Mouse (Mus musculus) kidney, embryonic 15.5 days (tissue): ENCODE results near the gene E4f1. TPM values are rescaled to one million over a fixed set of nuclear protein-coding genes. Genes with fewer than 3 reads are reported as not detected.

Experiments
- ATAC-seq: fragments of 200-750 bp; cut with Nextera tagmentation; replicated peaks from 2 replicates; pipeline ENCODE4 v1.8.0; 2017; ENCODE audit warnings: moderate TSS enrichment; ENCODE audit not compliant: low FRiP score
- H3K27ac ChIP-seq: fragments of 300-500 bp; sonication (generic); 2 replicates; pipeline ENCODE4 v1.5.1; 2015; ENCODE audit warnings: mild to moderate bottlenecking, inconsistent platforms
- H3K27me3 ChIP-seq: fragments of 300-500 bp; sonication (generic); 2 replicates; pipeline ENCODE4 v1.6.1; 2015; ENCODE audit warnings: inconsistent platforms
- H3K36me3 ChIP-seq: fragments of 300-500 bp; sonication (generic); 2 replicates; pipeline ENCODE4 v1.6.1; 2015; ENCODE audit warnings: inconsistent platforms
- H3K4me1 ChIP-seq: fragments of 300-500 bp; sonication (generic); 2 replicates; pipeline ENCODE4 v1.6.1; 2015; ENCODE audit warnings: inconsistent platforms
- H3K4me2 ChIP-seq: fragments of 300-500 bp; sonication (generic); 2 replicates; pipeline ENCODE4 v1.6.1; 2015; ENCODE audit warnings: moderate library complexity, mild to moderate bottlenecking, inconsistent platforms
- H3K4me3 ChIP-seq: fragments of 300-500 bp; sonication (generic); replicated peaks from 2 replicates; pipeline ENCODE4 v1.5.1; 2015; ENCODE audit warnings: mild to moderate bottlenecking, inconsistent platforms
- H3K9ac ChIP-seq: fragments of 300-500 bp; sonication (generic); 2 replicates; pipeline ENCODE4 v1.6.1; 2015; ENCODE audit warnings: mild to moderate bottlenecking, inconsistent platforms
- H3K9me3 ChIP-seq: fragments of 300-500 bp; sonication (generic); replicated peaks from 2 replicates; pipeline ENCODE4 v1.6.1; 2016; ENCODE audit warnings: inconsistent platforms
- WGBS: fragments of 180-500 bp; shearing (Covaris S2); methylation state at CpG from one replicate; pipeline ENCODE4 v1.1.7; 2015; ENCODE audit warnings: mixed read lengths; 5-methylcytosine and 5-hydroxymethylcytosine counted together
- polyA plus RNA-seq: library from polyadenylated mRNA; unstranded; fragments of >200 nt; fragmentation: Nextera tagmentation; extraction: Ambion mirVana; gene quantifications from 2 replicates; pipeline ENCODE4 v1.2.1, GENCODE M21; 2015

Gene E4f1
- polyA plus RNA-seq, 1 experiment from 2014 or later = 36.7 TPM

GRCm38 (mm10) chr17:24424489-24424888, 45.6 kb downstream of the E4f1 start:
- peaks cover 25% of the 10 kb centered on the region for H3K4me1 ChIP-seq

GRCm38 (mm10) chr17:24423114-24423513, 47.0 kb downstream of the E4f1 start:
- no peaks in the 10 kb centered on the region for H3K9me3 ChIP-seq
- ATAC-seq = no peak
- no peak overlapping the region for H3K27ac ChIP-seq
- H3K27me3 ChIP-seq = no peaks in the 10 kb centered on the region
- H3K4me3 ChIP-seq = no peak overlapping the region
- WGBS = 92% methylated on average over 4 of the region's 4 CpGs
- no peak overlapping the region for H3K4me2 ChIP-seq
- H3K9ac ChIP-seq = no peak overlapping the region
- peaks cover 15% of the 10 kb centered on the region for H3K4me1 ChIP-seq
- peaks cover 75% of the 10 kb centered on the region for H3K36me3 ChIP-seq

More at GRCm38 (mm10) chr17:24424489-24424888, 45.6 kb downstream of the E4f1 start:
- no peak overlapping the region for H3K4me3 ChIP-seq
- H3K4me2 ChIP-seq = no peak overlapping the region
- no peaks in the 10 kb centered on the region for H3K9me3 ChIP-seq
- WGBS = 93% methylated on average over 5 of the region's 5 CpGs
- no peak overlapping the region for H3K27ac ChIP-seq
- H3K9ac ChIP-seq = no peak overlapping the region
- no peaks in the 10 kb centered on the region for H3K27me3 ChIP-seq
- H3K36me3 ChIP-seq = peaks cover 61% of the 10 kb centered on the region
- ATAC-seq = no peak

GRCm38 (mm10) chr17:24416051-24416652, 54.0 kb downstream of the E4f1 start:
- peak overlapping the region; percentile 63 for H3K4me3 ChIP-seq
- H3K9me3 ChIP-seq = no peaks in the 10 kb centered on the region
- H3K4me1 ChIP-seq = peaks cover 36% of the 10 kb centered on the region
- no peak for ATAC-seq
- H3K27me3 ChIP-seq = no peaks in the 10 kb centered on the region
- H3K9ac ChIP-seq = peak overlapping the region; percentile 75
- 76% methylated on average over 3 of the region's 3 CpGs for WGBS
- H3K36me3 ChIP-seq = peaks cover 61% of the 10 kb centered on the region
- H3K4me2 ChIP-seq = peak overlapping the region; percentile 84
- no peak overlapping the region for H3K27ac ChIP-seq

- no peaks in the 10 kb centered on the region for H3K27me3 ChIP-seq
- peak overlapping the region; percentile 84 for H3K4me2 ChIP-seq
- peaks cover 36% of the 10 kb centered on the region for H3K4me1 ChIP-seq
- ATAC-seq = peak; percentile 7; the same call in 1 of the 2 replicates
- peak overlapping the region; percentile 95 for H3K27ac ChIP-seq
- peak overlapping the region; percentile 75 for H3K9ac ChIP-seq
- no peaks in the 10 kb centered on the region for H3K9me3 ChIP-seq
- under 1% methylated on average over 21 of the region's 21 CpGs for WGBS
- H3K4me3 ChIP-seq = peak overlapping the region; percentile 63
- peaks cover 61% of the 10 kb centered on the region for H3K36me3 ChIP-seq
These were observed 55.1 kb downstream of the E4f1 start for GRCm38 (mm10) chr17:24415011-24415410.

- under 1% methylated on average over 64 of the region's 64 CpGs for WGBS
- Histone ChIP-seq H3K27ac (peak within 1 kb of the TSS; percentile 95), H3K9ac (peak within 1 kb of the TSS; percentile 75), H3K36me3 (peaks cover 61% of the 10 kb centered on the region), H3K9me3 (no peaks in the 10 kb centered on the region), H3K27me3 (no peaks in the 10 kb centered on the region), H3K4me2 (peak within 1 kb of the TSS; percentile 84), H3K4me3 (peak within 1 kb of the TSS; percentile 63), H3K4me1 (peaks cover 36% of the 10 kb centered on the region)
- peak; percentile 96 for ATAC-seq
These were observed 55.7 kb downstream of the E4f1 start, which contains the start of gene Rnps1 for GRCm38 (mm10) chr17:24414230-24414976. Gene Rnps1, plus strand, starts transcription at chr17:24414565.

GRCm38 (mm10) chr17:24413557-24414211, 56.4 kb downstream of the E4f1 start:
- Histone ChIP-seq H3K36me3 (peaks cover 61% of the 10 kb centered on the region), H3K27ac (peak overlapping the region; percentile 95), H3K9ac (peak overlapping the region; percentile 68), H3K27me3 (no peaks in the 10 kb centered on the region), H3K9me3 (no peaks in the 10 kb centered on the region), H3K4me1 (peaks cover 36% of the 10 kb centered on the region), H3K4me2 (peak overlapping the region; percentile 84), H3K4me3 (peak overlapping the region; percentile 63)
- peak; percentile 55 for ATAC-seq
- 35% methylated on average over 22 of the region's 22 CpGs for WGBS

- Histone ChIP-seq H3K4me3 (no peak overlapping the region), H3K27me3 (no peaks in the 10 kb centered on the region), H3K9ac (no peak overlapping the region), H3K4me1 (no peaks in the 10 kb centered on the region), H3K4me2 (no peak overlapping the region), H3K9me3 (no peaks in the 10 kb centered on the region), H3K27ac (no peak overlapping the region), H3K36me3 (peaks cover 77% of the 10 kb centered on the region)
- WGBS = 86% methylated on average over 12 of the region's 12 CpGs
- ATAC-seq = no peak
These were observed 62.9 kb downstream of the E4f1 start for GRCm38 (mm10) chr17:24407116-24407803.

- no peak overlapping the region for H3K27ac ChIP-seq
- H3K4me1 ChIP-seq = no peaks in the 10 kb centered on the region
- no peak overlapping the region for H3K4me2 ChIP-seq
- H3K36me3 ChIP-seq = peaks cover 53% of the 10 kb centered on the region
- no peaks in the 10 kb centered on the region for H3K27me3 ChIP-seq
- 69% methylated on average over 3 of the region's 3 CpGs for WGBS
- no peak for ATAC-seq
- H3K4me3 ChIP-seq = no peak overlapping the region
- no peak overlapping the region for H3K9ac ChIP-seq
- H3K9me3 ChIP-seq = no peaks in the 10 kb centered on the region
These were observed 67.7 kb downstream of the E4f1 start for GRCm38 (mm10) chr17:24402371-24402770.

- Histone ChIP-seq H3K4me2 (no peak overlapping the region), H3K27me3 (no peaks in the 10 kb centered on the region), H3K9me3 (no peaks in the 10 kb centered on the region), H3K36me3 (0 out of 2 replicates have a peak, but pooled peaks cover 2% of the 10 kb centered on the region), H3K4me1 (no peaks in the 10 kb centered on the region), H3K9ac (no peak overlapping the region), H3K27ac (no peak overlapping the region), H3K4me3 (no peak overlapping the region)
- no peak for ATAC-seq
- WGBS = 72% methylated on average over 7 of the region's 7 CpGs
These were observed 75.7 kb downstream of the E4f1 start for GRCm38 (mm10) chr17:24394456-24394855.
